Comparison of ENCODE assay signal across 10 mouse cellular contexts in the genomic region with DNA sequence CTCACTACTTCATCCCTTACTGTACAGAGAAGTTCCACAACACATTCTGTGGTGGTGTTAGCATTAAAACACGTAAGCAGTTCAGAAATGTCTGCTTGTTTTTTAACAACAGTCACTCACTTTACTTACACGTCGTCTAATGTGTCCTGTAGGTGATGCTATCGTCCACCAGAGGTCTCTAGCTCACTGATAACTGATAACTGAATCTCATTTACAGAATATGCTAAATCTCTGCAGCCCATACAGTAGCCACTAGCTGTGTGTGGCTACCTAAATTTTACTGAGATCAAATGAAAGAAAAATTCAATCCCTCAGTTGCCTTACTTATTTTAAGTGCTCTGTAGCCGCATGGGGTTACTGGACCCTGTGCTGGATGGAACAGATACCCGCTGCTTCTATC. TPM values are rescaled to one million over a fixed set of nuclear protein-coding genes. Genes with fewer than 3 reads are reported as not detected.
DNase-seq lines count a peak whose midpoint lies in the region; ATAC-seq and TF ChIP-seq lines count a peak whose summit lies in the region.
"Had no signal": no experiment of that assay in that cellular context is flagged by ENCODE, and none has a peak within 500 bp of the region (broad histone marks: within the 10 kb centered on the region; RNA-seq: fewer than 3 reads in every experiment).

No protein-coding gene starts in this region.

- H3K36me3 ChIP-seq in intestine, embryonic 15.5 days = no peaks in the 10 kb centered on the region

- H3K27ac ChIP-seq in layer of hippocampus, adult 2 months = no peak overlapping the region
- no peak overlapping the region for H3K27ac ChIP-seq in intestine, embryonic 15.5 days

- no peak overlapping the region for H3K4me3 ChIP-seq in layer of hippocampus, adult 2 months
- no peak overlapping the region for H3K4me3 ChIP-seq in intestine, embryonic 15.5 days (replicated peaks)

- no peak overlapping the region for H3K4me2 ChIP-seq in intestine, embryonic 15.5 days (replicated peaks)

- 29% methylated on average over 6 of the region's 6 CpGs for WGBS in intestine, embryonic 15.5 days

- peak; percentile 87 for TF ChIP-seq CTCF in layer of hippocampus, adult 2 months (conservative IDR thresholded peaks at IDR 0.05)

- H3K27me3 ChIP-seq in intestine, embryonic 15.5 days (replicated peaks) = peaks cover 4% of the 10 kb centered on the region; the same call in 1 of the 2 replicates

- H3K9ac ChIP-seq in intestine, embryonic 15.5 days = no peak overlapping the region

- ATAC-seq in CD4-positive, CD25-positive, alpha-beta regulatory T cell, adult 4 months = no peak
- no peak for ATAC-seq in intestine, embryonic 15.5 days

- DNase-seq in layer of hippocampus, adult 2 months (ENCODE audit: low spot score in 2 of 2) = peak in 1 of 2 experiments; percentile 16
- no peak for DNase-seq in layer of hippocampus, postnatal 36 days
- DNase-seq in ES-CJ7 (ENCODE audit: low read depth, low spot score) (peak; percentile 14), R1 (ENCODE audit: low read depth, low spot score) (peak; percentile 25)
- DNase-seq in induced T-regulatory cell, adult 2 months (ENCODE audit: low read depth) = peak; percentile 12
- no peak for DNase-seq in thymus, adult 18-20 months

- no peaks in the 10 kb centered on the region for H3K4me1 ChIP-seq in intestine, embryonic 15.5 days (replicated peaks)

- H3K9me3 ChIP-seq in intestine, embryonic 15.5 days = no peaks in the 10 kb centered on the region

RNA-seq across cellular contexts. Expression of gene Nkx2-9, which starts 25.3 kb away (rescaled TPM):
- not detected for total RNA-seq in layer of hippocampus, adult 2 months (2021)
- not detected for total RNA-seq in layer of hippocampus, postnatal 36 days (2021)
- not detected for polyA plus RNA-seq in CD4-positive, CD25-positive, alpha-beta regulatory T cell, adult 4 months (2017; shearing (Covaris generic))
- not detected in 2 replicates for polyA plus RNA-seq in intestine, embryonic 15.5 days (2015; fragmentation: Nextera tagmentation; extraction: Ambion mirVana)
- total RNA-seq: left cerebral cortex, postnatal 10 days; neutrophil, adult 5-6 weeks had no signal

RNA-seq across cellular contexts. Expression of gene Nkx2-1, which starts 51.1 kb away (rescaled TPM):
- under 1 TPM; 0.52 to 0.54 TPM for total RNA-seq in layer of hippocampus, adult 2 months (2021)
- under 1 TPM; 0.23 to 0.65 TPM for total RNA-seq in layer of hippocampus, postnatal 36 days (2021)
- not detected for polyA plus RNA-seq in CD4-positive, CD25-positive, alpha-beta regulatory T cell, adult 4 months (2017; shearing (Covaris generic))
- polyA plus RNA-seq in intestine, embryonic 15.5 days (2015; fragmentation: Nextera tagmentation; extraction: Ambion mirVana) = not detected in 2 replicates
- total RNA-seq: neutrophil, adult 5-6 weeks had no signal

Comparison
In these comparisons a context has a peak if more than half of its experiments do, and no peak if none do; other contexts are left out.
1. DNase-seq: peak in ES-CJ7 (single experiment), R1 (single experiment) and induced T-regulatory cell, adult 2 months (single experiment); none in layer of hippocampus, postnatal 36 days (0 of 2) and thymus, adult 18-20 months (0 of 2).